Comparison of ENCODE assay signal across 9 mouse cellular contexts in the genomic region with DNA sequence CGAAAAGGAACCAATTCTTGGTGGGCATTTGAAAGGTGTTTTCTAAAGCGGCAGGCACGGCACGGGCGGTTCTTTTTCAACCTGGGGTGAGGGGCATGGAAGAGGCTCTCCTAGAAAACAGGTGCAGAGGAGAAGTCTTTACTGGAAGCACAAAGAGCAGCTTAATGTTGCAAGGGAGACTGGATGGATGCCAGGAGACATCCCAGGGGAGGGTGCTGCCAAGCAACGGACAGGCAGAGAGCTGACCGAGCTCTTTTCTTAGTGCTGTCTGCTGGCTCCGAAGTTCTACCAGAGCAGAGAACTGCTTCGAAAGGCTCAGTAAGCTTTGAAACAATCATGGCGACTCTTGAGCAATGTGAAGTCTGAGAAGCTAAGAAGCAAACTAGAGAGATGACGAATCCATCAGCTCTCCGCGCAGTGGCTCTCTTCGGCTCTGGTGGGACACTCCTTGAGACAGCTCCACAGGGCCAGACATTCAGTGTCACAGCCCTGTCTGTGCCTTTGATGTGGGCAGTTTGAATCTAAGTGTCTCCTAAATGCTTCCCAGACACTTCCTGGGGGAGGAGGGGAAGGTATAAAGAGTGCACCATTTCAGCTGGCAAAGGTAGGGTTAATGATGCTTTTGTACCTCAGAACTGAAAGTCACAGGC. TPM values are rescaled to one million over a fixed set of nuclear protein-coding genes. Genes with fewer than 3 reads are reported as not detected.
DNase-seq lines count a peak whose midpoint lies in the region; TF ChIP-seq lines count a peak whose summit lies in the region.
"Had no signal": no experiment of that assay in that cellular context is flagged by ENCODE, and none has a peak within 500 bp of the region (broad histone marks: within the 10 kb centered on the region; RNA-seq: fewer than 3 reads in every experiment).

No protein-coding gene starts in this region.

- no peak for TF ChIP-seq EP300 in heart, adult 2 months (IDR thresholded peaks at IDR 0.05; ENCODE audit: insufficient read depth, low read depth, low read length)

- H3K9ac ChIP-seq in heart, adult 2 months (ENCODE audit: low read depth, low read length): peak overlapping the region; percentile 37; the same call in 1 of the 2 replicates

- TF ChIP-seq POLR2A in brain, embryonic 14.5 days (IDR thresholded peaks at IDR 0.05; ENCODE audit: borderline replicate concordance, extremely low read depth, insufficient read depth, insufficient read length, poor library complexity, severe bottlenecking): no peak
- TF ChIP-seq POLR2A in heart, adult 2 months (IDR thresholded peaks at IDR 0.05; ENCODE audit: insufficient read depth, low read depth, low read length): no peak
- no peak for TF ChIP-seq POLR2A in kidney, adult 2 months (IDR thresholded peaks at IDR 0.05; ENCODE audit: low read depth, low read length)

- no peaks in the 10 kb centered on the region for H3K36me3 ChIP-seq in heart, adult 2 months (ENCODE audit: control insufficient read depth, insufficient read depth, low read length)
- no peaks in the 10 kb centered on the region for H3K36me3 ChIP-seq in kidney, adult 2 months (ENCODE audit: control insufficient read depth, insufficient read depth, low read length)

- intact Hi-C loops in heart, adult 2 months (cut with DNase I): no loop called here

- H3K4me1 ChIP-seq in heart, adult 2 months (ENCODE audit: control insufficient read depth, insufficient read depth, low read length): peaks cover 5% of the 10 kb centered on the region
- H3K4me1 ChIP-seq in kidney, adult 2 months (ENCODE audit: control insufficient read depth, insufficient read depth, low read length): peaks cover 8% of the 10 kb centered on the region; the same call in 1 of the 2 replicates

- peak; percentile 63 to 73 for DNase-seq in layer of hippocampus, postnatal 10 days (ENCODE audit: low spot score in 2 of 2)
- DNase-seq in layer of hippocampus, adult 8-10 months (ENCODE audit: low spot score in 2 of 2): no peak
- DNase-seq in brain, embryonic 14.5 days (ENCODE audit: low read depth): peak; percentile 96
- peak; percentile 83 to 87 for DNase-seq in heart, adult 2 months
- DNase-seq in kidney, adult 2 months: peak; percentile 95
- peak; percentile 67 for DNase-seq in lung, postnatal 25 days (ENCODE audit: low spot score)
- DNase-seq in skeletal muscle tissue, adult 2 months (ENCODE audit: low read depth, low spot score): peak; percentile 93
- DNase-seq in spleen, postnatal 14 days (ENCODE audit: low spot score in 2 of 2): no peak

- H3K79me2 ChIP-seq in heart, adult 2 months (replicated peaks; ENCODE audit: control insufficient read depth, insufficient read depth, low read length): no peaks in the 10 kb centered on the region

- H3K27me3 ChIP-seq in heart, adult 2 months (ENCODE audit: control insufficient read depth, insufficient read depth, low read length): no peaks in the 10 kb centered on the region
- H3K27me3 ChIP-seq in kidney, adult 2 months (replicated peaks; ENCODE audit: control insufficient read depth, insufficient read depth, low read length): no peaks in the 10 kb centered on the region

- H3K27ac ChIP-seq in heart, adult 2 months: no peak overlapping the region; the same call in none of the 2 replicates
- H3K27ac ChIP-seq in kidney, adult 2 months (ENCODE audit: insufficient read depth, low read depth, low read length): peak overlapping the region; percentile 70

- WGBS in heart, adult 2 months: 54% methylated on average over 14 of the region's 14 CpGs
- 40% methylated on average over 14 of the region's 14 CpGs for WGBS in kidney, adult 2 months

- TF ChIP-seq CTCF in brain, embryonic 14.5 days (IDR thresholded peaks at IDR 0.05; ENCODE audit: borderline replicate concordance, extremely low read depth, insufficient read depth, insufficient read length): no peak
- no peak for TF ChIP-seq CTCF in heart, adult 2 months (IDR thresholded peaks at IDR 0.05)
- no peak for TF ChIP-seq CTCF in kidney, adult 2 months (conservative IDR thresholded peaks at IDR 0.05; ENCODE audit: insufficient read depth, insufficient read length, low read depth, low read length)

- no peak overlapping the region for H3K4me3 ChIP-seq in heart, adult 2 months
- no peak overlapping the region for H3K4me3 ChIP-seq in kidney, adult 2 months (ENCODE audit: insufficient read depth, low read depth, low read length)

RNA-seq across cellular contexts. Expression of a gene that starts 24.4 kb away (rescaled TPM):
- total RNA-seq in layer of hippocampus, postnatal 10 days (2021): 1,000 to 10,000 TPM; 3,808 to 4,015 TPM
- total RNA-seq in layer of hippocampus, adult 8-10 months (2022): 100 to 1,000 TPM; 800 to 882 (median 860) TPM
- 11,216 and 14,471 TPM in 2 replicates for polyA plus RNA-seq in brain, embryonic 14.5 days (2012; rRNA removed)
- 10 to 100 TPM; 57.0 to 85.0 TPM for total RNA-seq in heart, adult 2 months (2021)
- polyA plus RNA-seq in heart, adult 2 months (2012; rRNA removed): 165 and 235 TPM in 2 replicates
- polyA plus RNA-seq in kidney, adult 2 months (2012; rRNA removed): 121 and 131 TPM in 2 replicates

RNA-seq across cellular contexts. Expression of a gene that starts 24.5 kb away (rescaled TPM):
- total RNA-seq in layer of hippocampus, postnatal 10 days (2021): not detected
- not detected for total RNA-seq in layer of hippocampus, adult 8-10 months (2022)
- 136 and 183 TPM in 2 replicates for polyA plus RNA-seq in brain, embryonic 14.5 days (2012; rRNA removed)
- total RNA-seq in heart, adult 2 months (2021): not detected
- 26.2 TPM in 1 of 2 replicates, not detected in the other for polyA plus RNA-seq in heart, adult 2 months (2012; rRNA removed)
- polyA plus RNA-seq in kidney, adult 2 months (2012; rRNA removed): 12.0 TPM in 1 of 2 replicates, not detected in the other
- total RNA-seq: left cerebral cortex, adult 8-10 months had no signal

RNA-seq across cellular contexts. Expression of a gene that starts 43.5 kb away (rescaled TPM):
- 100 to 1,000 TPM; 931 to 937 TPM for total RNA-seq in layer of hippocampus, postnatal 10 days (2021)
- 100 to 1,000 TPM; 488 to 526 (median 515) TPM for total RNA-seq in layer of hippocampus, adult 8-10 months (2022)
- polyA plus RNA-seq in brain, embryonic 14.5 days (2012; rRNA removed): 2,160 and 2,864 TPM in 2 replicates
- total RNA-seq in heart, adult 2 months (2021): 100 to 1,000 TPM; 129 to 144 TPM
- polyA plus RNA-seq in heart, adult 2 months (2012; rRNA removed): 534 and 728 TPM in 2 replicates
- 488 and 540 TPM in 2 replicates for polyA plus RNA-seq in kidney, adult 2 months (2012; rRNA removed)

RNA-seq across cellular contexts. Expression of a gene that starts 51.8 kb away (rescaled TPM):
- total RNA-seq in layer of hippocampus, postnatal 10 days (2021): 100 to 1,000 TPM; 234 TPM
- total RNA-seq in layer of hippocampus, adult 8-10 months (2022): 10 to 100 TPM; 47.7 to 64.5 (median 52.7) TPM
- 62.6 and 100 TPM in 2 replicates for polyA plus RNA-seq in brain, embryonic 14.5 days (2012; rRNA removed)
- 10 to 100 TPM; 30.1 to 39.0 TPM for total RNA-seq in heart, adult 2 months (2021)
- 58.6 and 74.4 TPM in 2 replicates for polyA plus RNA-seq in heart, adult 2 months (2012; rRNA removed)
- polyA plus RNA-seq in kidney, adult 2 months (2012; rRNA removed): 128 and 146 TPM in 2 replicates

RNA-seq across cellular contexts. Expression of a gene that starts 59.9 kb away (rescaled TPM):
- 10 to 100 TPM; 17.2 to 27.3 TPM for total RNA-seq in layer of hippocampus, postnatal 10 days (2021)
- 10 to 100 TPM; 17.9 to 21.8 (median 19.6) TPM for total RNA-seq in layer of hippocampus, adult 8-10 months (2022)
- 106 and 176 TPM in 2 replicates for polyA plus RNA-seq in brain, embryonic 14.5 days (2012; rRNA removed)
- total RNA-seq in heart, adult 2 months (2021): 10 to 100 TPM in 1 of 2 experiments, 1 to 10 TPM in 1; 7.1 to 11.1 TPM
- 23.2 and 25.0 TPM in 2 replicates for polyA plus RNA-seq in heart, adult 2 months (2012; rRNA removed)
- polyA plus RNA-seq in kidney, adult 2 months (2012; rRNA removed): 36.1 and 50.2 TPM in 2 replicates

Comparison
In these comparisons a context has a peak if more than half of its experiments do, and no peak if none do; other contexts are left out.
1. DNase-seq: peak in layer of hippocampus, postnatal 10 days (2 of 2), brain, embryonic 14.5 days (single experiment), heart, adult 2 months (2 of 2), kidney, adult 2 months (single experiment), lung, postnatal 25 days (single experiment) and skeletal muscle tissue, adult 2 months (single experiment); none in layer of hippocampus, adult 8-10 months (0 of 2) and spleen, postnatal 14 days (0 of 2).
2. RNA of a gene that starts 24.4 kb away (total RNA-seq): 3,808 to 4,015 TPM in layer of hippocampus, postnatal 10 days and 800 to 882 TPM in layer of hippocampus, adult 8-10 months; 57.0 to 85.0 TPM in heart, adult 2 months; every median in the first group is over 4 times any median in the second.